Mouse (Mus musculus): ENCODE measurements around the gene Cebpz. TPM values are rescaled to one million over a fixed set of nuclear protein-coding genes. Genes with fewer than 3 reads are reported as not detected.

The Cebpz gene
- polyA plus RNA-seq, 1 experiment from 2014 or later: 22.5 TPM

GRCm38 (mm10) chr17:78952070-78952469, 15.2 kb upstream of the Cebpz start:
- 78% methylated on average over 5 of the region's 5 CpGs for WGBS (ENCODE audit: insufficient replicate concordance)
- Histone ChIP-seq H3K27me3 (ENCODE audit: control insufficient read depth, insufficient read depth, low read depth, low read length) (no peaks in the 10 kb centered on the region), H3K4me1 (ENCODE audit: control insufficient read depth, low read depth, low read length) (no peaks in the 10 kb centered on the region), H3K36me3 (ENCODE audit: control insufficient read depth, insufficient read depth) (no peaks in the 10 kb centered on the region; the same call in none of the 2 replicates), H3K4me2 (ENCODE audit: low read depth, low read length) (no peak overlapping the region), H3K9me3 (replicated peaks; ENCODE audit: control insufficient read depth, low read length) (no peaks in the 10 kb centered on the region), H3K9ac (ENCODE audit: low read depth, low read length) (no peak overlapping the region), H3K27ac (ENCODE audit: low read length) (no peak overlapping the region), H3K4me3 (ENCODE audit: low read depth, low read length) (no peak overlapping the region)
- ATAC-seq (ENCODE audit: low read depth): no peak

- Histone ChIP-seq H3K4me3 (ENCODE audit: low read depth, low read length) (no peak overlapping the region), H3K27me3 (ENCODE audit: control insufficient read depth, insufficient read depth, low read depth, low read length) (no peaks in the 10 kb centered on the region), H3K36me3 (ENCODE audit: control insufficient read depth, insufficient read depth) (peaks cover 4% of the 10 kb centered on the region), H3K4me1 (ENCODE audit: control insufficient read depth, low read depth, low read length) (no peaks in the 10 kb centered on the region), H3K27ac (ENCODE audit: low read length) (no peak overlapping the region), H3K9ac (ENCODE audit: low read depth, low read length) (no peak overlapping the region), H3K9me3 (replicated peaks; ENCODE audit: control insufficient read depth, low read length) (no peaks in the 10 kb centered on the region), H3K4me2 (ENCODE audit: low read depth, low read length) (no peak overlapping the region)
- WGBS (ENCODE audit: insufficient replicate concordance): 78% methylated on average over 5 of the region's 5 CpGs
- ATAC-seq (ENCODE audit: low read depth): peak; percentile 56; the same call in 1 of the 2 replicates
Observed at GRCm38 (mm10) chr17:78951225-78951624, 14.4 kb upstream of the Cebpz start.

- Histone ChIP-seq H3K27me3 (ENCODE audit: control insufficient read depth, insufficient read depth, low read depth, low read length) (no peaks in the 10 kb centered on the region), H3K9me3 (replicated peaks; ENCODE audit: control insufficient read depth, low read length) (no peaks in the 10 kb centered on the region), H3K36me3 (ENCODE audit: control insufficient read depth, insufficient read depth) (peaks cover 6% of the 10 kb centered on the region), H3K4me1 (ENCODE audit: control insufficient read depth, low read depth, low read length) (peaks cover under 1% of the 10 kb centered on the region), H3K4me2 (ENCODE audit: low read depth, low read length) (no peak overlapping the region), H3K9ac (ENCODE audit: low read depth, low read length) (no peak overlapping the region), H3K4me3 (ENCODE audit: low read depth, low read length) (no peak overlapping the region), H3K27ac (ENCODE audit: low read length) (no peak overlapping the region)
- no peak for ATAC-seq (ENCODE audit: low read depth)
- WGBS (ENCODE audit: insufficient replicate concordance): 67% methylated on average over 11 of the region's 11 CpGs
Observed at GRCm38 (mm10) chr17:78942579-78942978, 5.7 kb upstream of the Cebpz start.

GRCm38 (mm10) chr17:78938927-78939326, 2.1 kb upstream of the Cebpz start:
- Histone ChIP-seq H3K27me3 (ENCODE audit: control insufficient read depth, insufficient read depth, low read depth, low read length) (no peaks in the 10 kb centered on the region), H3K4me3 (ENCODE audit: low read depth, low read length) (no peak overlapping the region), H3K4me1 (ENCODE audit: control insufficient read depth, low read depth, low read length) (peaks cover 8% of the 10 kb centered on the region), H3K4me2 (ENCODE audit: low read depth, low read length) (no peak overlapping the region), H3K9ac (ENCODE audit: low read depth, low read length) (no peak overlapping the region), H3K9me3 (replicated peaks; ENCODE audit: control insufficient read depth, low read length) (no peaks in the 10 kb centered on the region), H3K27ac (ENCODE audit: low read length) (no peak overlapping the region), H3K36me3 (ENCODE audit: control insufficient read depth, insufficient read depth) (peaks cover 10% of the 10 kb centered on the region)
- no peak for ATAC-seq (ENCODE audit: low read depth)
- WGBS (ENCODE audit: insufficient replicate concordance): 73% methylated on average over 4 of the region's 4 CpGs

- Histone ChIP-seq H3K4me3 (ENCODE audit: low read depth, low read length) (peak overlapping the region; percentile 95), H3K9me3 (replicated peaks; ENCODE audit: control insufficient read depth, low read length) (no peaks in the 10 kb centered on the region), H3K4me2 (ENCODE audit: low read depth, low read length) (peak overlapping the region; percentile 91), H3K36me3 (ENCODE audit: control insufficient read depth, insufficient read depth) (peaks cover 14% of the 10 kb centered on the region), H3K27me3 (ENCODE audit: control insufficient read depth, insufficient read depth, low read depth, low read length) (no peaks in the 10 kb centered on the region), H3K4me1 (ENCODE audit: control insufficient read depth, low read depth, low read length) (peaks cover 8% of the 10 kb centered on the region), H3K9ac (ENCODE audit: low read depth, low read length) (peak overlapping the region; percentile 78), H3K27ac (ENCODE audit: low read length) (peak overlapping the region; percentile 31; the same call in 1 of the 2 replicates)
- WGBS (ENCODE audit: insufficient replicate concordance): 6% methylated on average over 26 of the region's 26 CpGs
- peak; percentile 14 for ATAC-seq (ENCODE audit: low read depth)
Observed at GRCm38 (mm10) chr17:78937229-78937853, 475 bp upstream of the Cebpz start.

- Histone ChIP-seq H3K4me3 (ENCODE audit: low read depth, low read length) (peak overlapping the region; percentile 95), H3K36me3 (ENCODE audit: control insufficient read depth, insufficient read depth) (peaks cover 24% of the 10 kb centered on the region), H3K27me3 (ENCODE audit: control insufficient read depth, insufficient read depth, low read depth, low read length) (no peaks in the 10 kb centered on the region), H3K4me2 (ENCODE audit: low read depth, low read length) (peak overlapping the region; percentile 91), H3K9ac (ENCODE audit: low read depth, low read length) (peak overlapping the region; percentile 78), H3K27ac (ENCODE audit: low read length) (no peak overlapping the region), H3K4me1 (ENCODE audit: control insufficient read depth, low read depth, low read length) (peaks cover 8% of the 10 kb centered on the region), H3K9me3 (replicated peaks; ENCODE audit: control insufficient read depth, low read length) (no peaks in the 10 kb centered on the region)
- ATAC-seq (ENCODE audit: low read depth): no peak
- WGBS (ENCODE audit: insufficient replicate concordance): 25% methylated on average over 2 of the region's 2 CpGs
Observed at GRCm38 (mm10) chr17:78935857-78936256, 1.0 kb downstream of the Cebpz start.

- WGBS (ENCODE audit: insufficient replicate concordance): 52% methylated on average over 6 of the region's 6 CpGs
- H3K36me3 ChIP-seq (ENCODE audit: control insufficient read depth, insufficient read depth): peaks cover 24% of the 10 kb centered on the region
- H3K27me3 ChIP-seq (ENCODE audit: control insufficient read depth, insufficient read depth, low read depth, low read length): no peaks in the 10 kb centered on the region
- H3K9ac ChIP-seq (ENCODE audit: low read depth, low read length): no peak overlapping the region
- peak overlapping the region; percentile 81; the same call in 1 of the 2 replicates for H3K4me2 ChIP-seq (ENCODE audit: low read depth, low read length)
- peaks cover 20% of the 10 kb centered on the region for H3K4me1 ChIP-seq (ENCODE audit: control insufficient read depth, low read depth, low read length)
- H3K27ac ChIP-seq (ENCODE audit: low read length): no peak overlapping the region
- no peak for ATAC-seq (ENCODE audit: low read depth)
- no peaks in the 10 kb centered on the region for H3K9me3 ChIP-seq (replicated peaks; ENCODE audit: control insufficient read depth, low read length)
- no peak overlapping the region for H3K4me3 ChIP-seq (ENCODE audit: low read depth, low read length)
Observed at GRCm38 (mm10) chr17:78917696-78918095, 19.2 kb downstream of the Cebpz start.

- no peak for ATAC-seq (ENCODE audit: low read depth)
- 2% methylated on average over 11 of the region's 11 CpGs for WGBS (ENCODE audit: insufficient replicate concordance)
- no peaks in the 10 kb centered on the region for H3K9me3 ChIP-seq (replicated peaks; ENCODE audit: control insufficient read depth, low read length)
- H3K4me2 ChIP-seq (ENCODE audit: low read depth, low read length): peak overlapping the region; percentile 81
- H3K4me3 ChIP-seq (ENCODE audit: low read depth, low read length): peak overlapping the region; percentile 88
- peaks cover 20% of the 10 kb centered on the region for H3K4me1 ChIP-seq (ENCODE audit: control insufficient read depth, low read depth, low read length)
- H3K27ac ChIP-seq (ENCODE audit: low read length): peak overlapping the region; percentile 85
- no peaks in the 10 kb centered on the region for H3K27me3 ChIP-seq (ENCODE audit: control insufficient read depth, insufficient read depth, low read depth, low read length)
- H3K9ac ChIP-seq (ENCODE audit: low read depth, low read length): peak overlapping the region; percentile 85
- H3K36me3 ChIP-seq (ENCODE audit: control insufficient read depth, insufficient read depth): peaks cover 19% of the 10 kb centered on the region
Observed at GRCm38 (mm10) chr17:78916899-78917298, 20.0 kb downstream of the Cebpz start.

- Histone ChIP-seq H3K4me3 (ENCODE audit: low read depth, low read length) (peak within 1 kb of the TSS; percentile 88), H3K27ac (ENCODE audit: low read length) (peak within 1 kb of the TSS; percentile 85), H3K36me3 (ENCODE audit: control insufficient read depth, insufficient read depth) (peaks cover 14% of the 10 kb centered on the region), H3K27me3 (ENCODE audit: control insufficient read depth, insufficient read depth, low read depth, low read length) (no peaks in the 10 kb centered on the region), H3K9ac (ENCODE audit: low read depth, low read length) (peak within 1 kb of the TSS; percentile 85), H3K4me1 (ENCODE audit: control insufficient read depth, low read depth, low read length) (peaks cover 20% of the 10 kb centered on the region), H3K9me3 (replicated peaks; ENCODE audit: control insufficient read depth, low read length) (no peaks in the 10 kb centered on the region), H3K4me2 (ENCODE audit: low read depth, low read length) (peak within 1 kb of the TSS; percentile 81)
- WGBS (ENCODE audit: insufficient replicate concordance): 0% methylated on average over 37 of the region's 37 CpGs
- ATAC-seq (ENCODE audit: low read depth): peak; percentile 91
Observed at GRCm38 (mm10) chr17:78916369-78916813, 20.5 kb downstream of the Cebpz start, which contains the start of gene Cebpzos. Gene Cebpzos (plus strand): TSS chr17:78916500.

Measured in liver, embryonic 16.5 days (tissue).